Mouse (Mus musculus) myocyte (in vitro differentiated cells): ENCODE results near the gene Hs6st3.

Source experiments
- MAX ChIP-seq: IDR thresholded peaks from one replicate; pipeline ENCODE4 v1.6.1; 2011; ENCODE audit warnings: low read depth, mild to moderate bottlenecking, control low read depth
- POLR2A ChIP-seq: IDR thresholded peaks from one replicate; pipeline ENCODE4 v1.6.1; 2011; ENCODE audit warnings: low read depth, mild to moderate bottlenecking, control low read depth, moderate library complexity; ENCODE audit not compliant: insufficient read length
- POLR2AphosphoS2 ChIP-seq: IDR thresholded peaks from one replicate; pipeline ENCODE4 v1.6.1; 2011; ENCODE audit warnings: low read depth, control low read depth; ENCODE audit not compliant: insufficient read length

DNA sequence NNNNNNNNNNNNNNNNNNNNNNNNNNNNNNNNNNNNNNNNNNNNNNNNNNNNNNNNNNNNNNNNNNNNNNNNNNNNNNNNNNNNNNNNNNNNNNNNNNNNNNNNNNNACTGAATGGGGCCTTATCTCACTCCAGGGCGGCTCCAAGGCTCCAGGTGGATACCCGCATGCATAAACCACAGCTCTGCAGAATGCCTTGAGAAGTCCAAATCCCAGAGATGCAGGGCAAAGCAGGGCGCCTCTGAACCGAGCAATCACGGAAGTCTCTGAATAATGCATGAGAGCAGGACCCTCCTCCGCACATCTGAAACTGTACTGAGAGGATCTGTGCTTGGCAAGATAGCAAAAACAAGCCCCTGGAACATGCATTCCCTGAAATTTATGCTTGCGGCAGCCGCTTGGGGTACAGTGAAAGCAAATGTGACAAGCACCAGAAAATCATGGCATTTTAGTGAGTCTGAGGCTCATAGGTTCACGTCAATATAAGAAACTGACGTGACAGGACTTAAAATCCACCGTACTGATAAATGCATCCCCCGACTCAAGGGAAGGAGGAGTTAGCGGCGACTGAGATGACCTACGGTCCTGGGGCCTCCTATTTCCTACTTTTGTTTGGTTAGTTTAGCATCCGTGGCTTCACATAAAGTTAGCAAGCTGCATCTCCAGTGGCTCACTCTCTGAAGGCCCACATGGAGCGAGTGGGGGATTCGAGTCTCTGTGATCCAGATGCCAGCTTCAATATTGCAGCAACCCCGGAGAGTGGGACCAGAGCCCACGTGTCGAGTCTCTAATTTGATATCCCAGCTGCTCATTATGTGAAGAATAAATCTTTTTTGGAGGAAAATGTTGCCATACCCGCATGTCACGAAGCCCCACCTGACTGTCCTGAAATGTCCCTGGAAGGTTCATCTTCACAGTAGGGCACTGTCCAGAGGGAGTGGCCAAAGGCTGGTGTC is 719.5 kb downstream of the Hs6st3 start:
- TF ChIP-seq POLR2A (no peak), MAX (no peak), POLR2AphosphoS2 (no peak)
